Mouse (Mus musculus): ENCODE data around the gene 5530400C23Rik. TPM values are rescaled to one million over a fixed set of nuclear protein-coding genes. Genes with fewer than 3 reads are reported as not detected.
"Not testable (repeated sequence)": the region's sequence is repeated elsewhere in the genome, so short reads cannot be mapped to it uniquely, and the experiment has no call there.

5530400C23Rik gene
- not detected in 2 replicates for polyA plus RNA-seq (2012; rRNA removed)

DNA sequence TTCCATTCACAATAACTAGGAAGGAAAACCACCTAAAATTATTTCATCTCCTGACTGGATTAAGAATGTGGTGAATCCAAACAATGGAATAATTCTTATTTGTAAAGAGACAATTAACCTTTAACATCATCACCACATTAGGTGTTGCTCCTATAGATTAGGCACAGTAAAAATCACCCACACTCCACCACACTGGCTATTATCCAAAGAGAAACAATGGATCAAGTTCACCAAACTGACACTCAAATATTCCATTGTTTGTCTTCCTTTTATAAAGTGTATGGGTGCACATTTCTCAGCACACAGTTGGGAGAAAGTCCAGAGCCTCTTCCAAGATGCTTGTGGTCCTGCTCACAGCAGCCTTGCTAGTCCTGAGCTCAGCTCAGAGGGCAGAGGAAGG is at the start of gene 5530400C23Rik:
Gene 5530400C23Rik (plus strand): TSS at position 301 of the 400 bp plus-strand sequence.
- not testable (repeated sequence) for H3K27me3 ChIP-seq (ENCODE audit: control insufficient read depth, insufficient read depth, low read length); H3K36me3 ChIP-seq (ENCODE audit: control insufficient read depth, insufficient read depth, low read length); H3K4me1 ChIP-seq (replicated peaks; ENCODE audit: control insufficient read depth, insufficient read depth, low read length); DNase-seq; H3K4me3 ChIP-seq (ENCODE audit: control insufficient read depth, insufficient read depth, low read length); H3K27ac ChIP-seq (ENCODE audit: control insufficient read depth, insufficient read depth, low read length)

DNA sequence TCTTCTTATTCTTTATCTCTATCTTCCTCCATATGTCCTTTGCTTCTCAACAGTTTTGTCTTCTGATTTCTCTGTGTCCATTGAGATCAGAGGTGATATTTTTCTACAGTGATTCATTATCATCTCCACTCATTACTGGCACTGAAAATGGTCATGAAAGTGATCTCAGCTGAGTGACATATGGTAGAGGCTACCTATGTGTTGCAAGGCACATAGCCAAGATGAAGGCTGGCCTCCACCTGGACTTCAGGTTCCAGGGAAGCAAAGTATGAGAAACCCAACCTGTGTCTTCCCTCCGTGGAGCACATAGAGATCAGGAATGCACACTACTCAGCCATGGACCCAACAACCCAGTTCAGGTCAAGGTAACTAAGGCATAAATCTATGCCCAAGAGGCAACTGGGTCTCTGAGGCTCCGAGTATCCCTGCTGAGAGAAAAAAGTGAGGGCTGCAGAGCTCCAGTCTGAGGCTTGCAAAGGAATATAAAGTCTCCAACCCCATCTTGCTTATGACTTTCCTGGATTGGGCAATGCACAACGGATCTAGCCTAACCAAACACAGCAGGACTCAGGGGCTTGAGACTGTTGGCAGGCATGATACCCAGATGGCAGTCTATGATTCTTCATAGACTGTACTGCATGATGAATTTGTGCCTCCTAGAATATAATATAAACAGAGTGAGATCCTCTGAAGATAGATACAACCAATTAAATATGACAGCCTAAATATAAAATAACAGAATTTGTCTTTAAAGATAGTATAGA is 14.1 kb downstream of the 5530400C23Rik start:
- TF ChIP-seq CTCF (IDR thresholded peaks at IDR 0.05; ENCODE audit: borderline replicate concordance, control insufficient read depth, extremely low read depth, insufficient read depth, low read length, poor library complexity) (no peak), POLR2A (IDR thresholded peaks at IDR 0.05; ENCODE audit: control insufficient read depth, extremely low read depth, insufficient read depth, low read length, poor library complexity) (no peak)
- no peaks in the 10 kb centered on the region for H3K36me3 ChIP-seq (ENCODE audit: control insufficient read depth, insufficient read depth, low read length)
- no peak for DNase-seq
- no peaks in the 10 kb centered on the region for H3K4me1 ChIP-seq (replicated peaks; ENCODE audit: control insufficient read depth, insufficient read depth, low read length)
- H3K4me3 ChIP-seq (ENCODE audit: control insufficient read depth, insufficient read depth, low read length) = no peak overlapping the region
- H3K27me3 ChIP-seq (ENCODE audit: control insufficient read depth, insufficient read depth, low read length) = no peaks in the 10 kb centered on the region
- no peak overlapping the region for H3K27ac ChIP-seq (ENCODE audit: control insufficient read depth, insufficient read depth, low read length)
- 74% methylated on average over 3 of the region's 3 CpGs for WGBS

DNA sequence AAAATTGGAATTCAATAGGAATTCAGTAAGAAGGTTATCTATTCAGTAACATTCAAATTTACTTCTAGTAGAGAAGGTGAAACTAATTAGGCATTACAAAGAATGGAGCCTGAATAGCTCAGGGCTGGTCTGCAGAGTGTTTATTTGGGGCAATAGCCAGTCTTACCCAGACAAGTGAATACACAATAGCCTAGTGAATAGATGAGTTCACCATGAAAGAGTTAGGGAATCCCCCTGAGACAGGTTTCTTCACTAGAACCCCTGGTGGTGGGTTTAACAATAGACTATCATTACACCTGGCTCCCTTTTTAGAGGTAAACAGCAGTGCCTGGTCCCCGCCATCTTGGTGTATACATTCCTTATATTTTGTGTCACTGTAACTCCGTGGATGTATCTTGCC is 21.9 kb downstream of the 5530400C23Rik start:
- H3K27me3 ChIP-seq (ENCODE audit: control insufficient read depth, insufficient read depth, low read length); H3K27ac ChIP-seq (ENCODE audit: control insufficient read depth, insufficient read depth, low read length); DNase-seq; H3K4me1 ChIP-seq (replicated peaks; ENCODE audit: control insufficient read depth, insufficient read depth, low read length); H3K4me3 ChIP-seq (ENCODE audit: control insufficient read depth, insufficient read depth, low read length); H3K36me3 ChIP-seq (ENCODE audit: control insufficient read depth, insufficient read depth, low read length): not testable (repeated sequence)
- WGBS = 96% methylated on average over 2 of the region's 2 CpGs

DNA sequence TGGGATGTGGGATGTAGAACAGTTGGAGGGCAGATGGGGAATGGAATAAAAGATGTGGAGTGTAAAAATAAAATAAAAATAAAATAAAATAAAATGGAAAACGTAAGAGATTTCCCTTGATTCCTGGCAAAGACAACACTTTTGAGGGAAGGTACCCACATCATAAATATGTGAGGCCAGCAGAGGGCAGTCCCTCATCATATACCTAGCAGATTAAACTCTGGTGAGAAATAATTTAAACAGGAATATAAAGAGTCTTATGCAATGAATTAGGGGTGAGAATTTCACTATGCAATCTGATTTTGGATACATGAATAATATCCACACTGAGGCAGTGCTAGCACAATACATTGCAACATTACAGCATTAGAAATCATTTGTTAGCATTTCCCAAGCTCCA is 46.5 kb downstream of the 5530400C23Rik start:
- no peak overlapping the region for H3K27ac ChIP-seq (ENCODE audit: control insufficient read depth, insufficient read depth, low read length)
- no peaks in the 10 kb centered on the region for H3K36me3 ChIP-seq (ENCODE audit: control insufficient read depth, insufficient read depth, low read length)
- DNase-seq = no peak
- H3K4me3 ChIP-seq (ENCODE audit: control insufficient read depth, insufficient read depth, low read length) = no peak overlapping the region
- H3K4me1 ChIP-seq (replicated peaks; ENCODE audit: control insufficient read depth, insufficient read depth, low read length) = no peaks in the 10 kb centered on the region
- TF ChIP-seq CTCF (IDR thresholded peaks at IDR 0.05; ENCODE audit: borderline replicate concordance, control insufficient read depth, extremely low read depth, insufficient read depth, low read length, poor library complexity) (no peak), POLR2A (IDR thresholded peaks at IDR 0.05; ENCODE audit: control insufficient read depth, extremely low read depth, insufficient read depth, low read length, poor library complexity) (no peak)
- H3K27me3 ChIP-seq (ENCODE audit: control insufficient read depth, insufficient read depth, low read length) = no peaks in the 10 kb centered on the region
- whole genome bisulfite sequencing = 80% methylated on average over 1 of the region's 1 CpGs

DNA sequence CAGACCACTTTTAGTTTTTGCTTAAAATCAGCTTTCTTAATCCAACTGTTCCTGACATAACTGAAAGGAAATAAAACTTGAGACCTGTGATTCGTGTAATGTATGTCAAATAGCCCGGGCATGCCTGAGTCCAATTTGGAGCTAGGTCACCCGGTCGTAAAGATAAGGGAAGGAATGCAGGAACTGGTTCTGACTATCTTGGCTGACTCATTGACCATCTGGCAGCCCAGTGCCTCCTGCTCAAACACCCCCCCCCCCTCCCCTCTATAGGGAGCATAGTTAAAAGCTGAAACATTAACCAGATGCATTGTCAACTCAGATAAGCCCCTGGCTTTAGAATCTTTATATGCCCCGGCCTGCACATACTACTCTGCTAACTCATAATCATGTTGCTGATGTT is 49.7 kb downstream of the 5530400C23Rik start:
- not testable (repeated sequence) for H3K36me3 ChIP-seq (ENCODE audit: control insufficient read depth, insufficient read depth, low read length); H3K27me3 ChIP-seq (ENCODE audit: control insufficient read depth, insufficient read depth, low read length); DNase-seq; H3K27ac ChIP-seq (ENCODE audit: control insufficient read depth, insufficient read depth, low read length); H3K4me3 ChIP-seq (ENCODE audit: control insufficient read depth, insufficient read depth, low read length); H3K4me1 ChIP-seq (replicated peaks; ENCODE audit: control insufficient read depth, insufficient read depth, low read length)
- 31% methylated on average over 5 of the region's 5 CpGs for WGBS

Other genes with a start within 250 kb of the 5530400C23Rik start
- not detected in 2 replicates for gene Tas2r140, start 236.4 kb upstream of the 5530400C23Rik start, polyA plus RNA-seq (2012; rRNA removed)
- 39.1 and 51.8 TPM in 2 replicates for gene Smim10l1, start 187.3 kb upstream of the 5530400C23Rik start, polyA plus RNA-seq (2012; rRNA removed)